Mouse (Mus musculus) neural tube, embryonic 15.5 days (tissue): ENCODE measurements at regions not wholly inside any gene's neighbourhood (a gene's known extent, or its start where the extent isn't known, plus 50 kb on each side); places are given as distances from the start of the nearest gene placed in this dataset.
A peak's percentile ranks its signal among the peaks of the same experiment; 100 is the strongest.

ENCODE experiments used
- ATAC-seq: fragments of 200-750 bp; cut with Nextera tagmentation; 2 replicates; pipeline ENCODE4 v1.8.0; 2017; ENCODE audit warnings: mild to moderate bottlenecking, moderate TSS enrichment, moderate library complexity; ENCODE audit not compliant: low FRiP score
- H3K27ac ChIP-seq: fragments of 300-500 bp; sonication (generic); replicated peaks from 2 replicates; pipeline ENCODE4 v1.5.1; 2015; ENCODE audit warnings: mild to moderate bottlenecking, inconsistent platforms
- H3K27me3 ChIP-seq: fragments of 300-500 bp; sonication (generic); replicated peaks from 2 replicates; pipeline ENCODE4 v1.6.1; 2015; ENCODE audit warnings: inconsistent platforms
- H3K36me3 ChIP-seq: fragments of 300-500 bp; sonication (generic); 2 replicates; pipeline ENCODE4 v1.6.1; 2015; ENCODE audit warnings: inconsistent platforms
- H3K4me1 ChIP-seq: fragments of 300-500 bp; sonication (generic); 2 replicates; pipeline ENCODE4 v1.6.1; 2015; ENCODE audit warnings: inconsistent platforms
- H3K4me2 ChIP-seq: fragments of 300-500 bp; sonication (generic); 2 replicates; pipeline ENCODE4 v1.6.1; 2015; ENCODE audit warnings: inconsistent platforms, mild to moderate bottlenecking, moderate library complexity
- H3K4me3 ChIP-seq: fragments of 300-500 bp; sonication (generic); replicated peaks from 2 replicates; pipeline ENCODE4 v1.5.1; 2015; ENCODE audit warnings: mild to moderate bottlenecking, inconsistent platforms
- H3K9ac ChIP-seq: fragments of 300-500 bp; sonication (generic); replicated peaks from 2 replicates; pipeline ENCODE4 v1.6.1; 2015; ENCODE audit warnings: mild to moderate bottlenecking, inconsistent platforms
- H3K9me3 ChIP-seq: fragments of 300-500 bp; sonication (generic); replicated peaks from 2 replicates; pipeline ENCODE4 v1.6.1; 2016; ENCODE audit warnings: inconsistent platforms
- WGBS: fragments of 180-500 bp; shearing (Covaris S2); methylation state at CpG from one replicate; pipeline ENCODE4 v1.1.7; 2015; ENCODE audit warnings: mixed read lengths; 5-methylcytosine and 5-hydroxymethylcytosine counted together

DNA sequence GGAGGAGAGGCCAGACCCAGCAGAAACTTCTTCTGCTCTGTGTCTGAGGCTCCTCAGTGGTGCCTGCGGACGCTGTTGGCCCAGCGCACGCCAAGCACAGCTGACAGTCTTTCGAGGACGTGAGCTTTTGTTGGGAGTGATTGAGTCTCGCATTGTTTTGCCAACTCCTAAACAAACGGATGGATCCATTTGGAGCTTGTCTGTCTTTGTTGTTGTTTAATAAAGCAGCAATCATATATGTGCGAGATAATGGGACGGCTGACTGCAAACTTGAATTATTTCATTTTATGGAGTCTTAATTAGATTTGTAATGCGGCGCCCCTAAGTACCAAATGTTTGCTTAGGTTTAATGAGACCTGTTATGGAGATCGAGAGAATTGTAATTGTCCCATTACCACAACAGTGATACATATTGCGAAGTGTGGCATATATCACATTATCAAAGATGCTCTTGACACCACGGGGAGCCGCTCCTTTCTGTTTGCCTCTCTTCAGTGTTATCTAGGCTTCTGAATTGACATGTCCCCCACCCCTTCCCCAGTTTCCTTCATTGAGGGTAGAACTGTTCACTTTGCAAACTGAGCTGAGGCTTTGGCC, 117.6 kb upstream of the Hdac4 start:
- Histone ChIP-seq H3K27me3 (peaks cover 3% of the 10 kb centered on the region; the same call in 1 of the 2 replicates), H3K4me1 (peaks cover 25% of the 10 kb centered on the region), H3K9me3 (no peaks in the 10 kb centered on the region), H3K9ac (no peak overlapping the region), H3K27ac (no peak overlapping the region), H3K4me2 (no peak overlapping the region), H3K4me3 (no peak overlapping the region), H3K36me3 (no peaks in the 10 kb centered on the region)
- WGBS: 37% methylated on average over 16 of the region's 16 CpGs
- peak; percentile 48 for ATAC-seq

DNA sequence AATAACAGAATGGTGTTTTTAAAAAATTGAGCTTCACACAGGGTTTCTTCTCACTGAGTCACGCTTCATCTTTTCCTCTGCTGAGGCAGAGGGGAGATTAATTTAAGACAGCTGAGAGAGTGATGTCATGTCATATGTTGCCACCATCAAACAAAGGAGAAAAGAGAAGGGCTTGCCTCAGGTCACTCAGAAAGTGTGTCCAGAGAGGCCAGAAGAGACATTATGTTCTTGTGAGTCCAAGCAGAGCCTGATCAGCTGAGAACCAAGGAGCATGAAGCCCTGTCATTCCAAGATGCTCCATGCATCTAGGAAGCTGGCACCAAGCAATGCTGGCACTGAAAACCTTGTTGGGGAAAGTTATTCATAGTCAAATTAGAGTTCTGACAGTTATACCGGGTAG, 114.4 kb upstream of the Hdac4 start:
- Histone ChIP-seq H3K36me3 (no peaks in the 10 kb centered on the region), H3K9me3 (no peaks in the 10 kb centered on the region; the same call in 1 of the 2 replicates), H3K4me3 (no peak overlapping the region), H3K27me3 (no peaks in the 10 kb centered on the region; the same call in 1 of the 2 replicates), H3K27ac (no peak overlapping the region), H3K4me2 (no peak overlapping the region), H3K9ac (no peak overlapping the region), H3K4me1 (peaks cover 12% of the 10 kb centered on the region)
- WGBS: 90% methylated on average over 2 of the region's 2 CpGs
- ATAC-seq: no peak

- H3K4me1 ChIP-seq: peaks cover 12% of the 10 kb centered on the region
- H3K9ac ChIP-seq: no peak overlapping the region
- ATAC-seq: no peak
- H3K9me3 ChIP-seq: no peaks in the 10 kb centered on the region; the same call in 1 of the 2 replicates
- no peak overlapping the region for H3K4me3 ChIP-seq
- no peak overlapping the region for H3K27ac ChIP-seq
- no peak overlapping the region for H3K4me2 ChIP-seq
- WGBS: 89% methylated on average over 6 of the region's 6 CpGs
- H3K36me3 ChIP-seq: no peaks in the 10 kb centered on the region
- H3K27me3 ChIP-seq: no peaks in the 10 kb centered on the region; the same call in 1 of the 2 replicates
Measured at GRCm38 (mm10) chr1:92309381-92309780, 113.9 kb upstream of the Hdac4 start.

DNA sequence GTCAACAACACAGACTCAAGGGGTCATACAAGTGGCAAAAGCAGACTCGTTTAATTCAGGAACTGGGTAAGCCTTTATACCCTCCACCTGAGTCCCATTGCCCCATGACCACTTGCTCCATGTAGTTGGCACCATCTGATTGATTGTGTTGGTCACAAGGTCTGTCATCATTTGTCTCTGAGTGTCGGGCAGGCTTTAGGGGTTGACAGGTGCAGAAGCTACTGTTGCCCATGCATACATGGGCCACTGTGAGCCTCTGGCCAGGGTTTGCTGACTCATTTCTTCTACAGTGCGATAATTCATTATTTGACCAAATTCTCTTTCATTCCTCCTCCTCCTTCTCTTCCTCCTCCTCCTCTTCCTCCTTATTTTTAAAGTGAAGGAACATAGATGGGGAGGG, 113.0 kb upstream of the Hdac4 start:
- Histone ChIP-seq H3K27me3 (no peaks in the 10 kb centered on the region), H3K4me2 (no peak overlapping the region), H3K4me3 (no peak overlapping the region), H3K9ac (no peak overlapping the region), H3K9me3 (no peaks in the 10 kb centered on the region; the same call in 1 of the 2 replicates), H3K36me3 (no peaks in the 10 kb centered on the region), H3K4me1 (peaks cover 8% of the 10 kb centered on the region), H3K27ac (no peak overlapping the region)
- no peak for ATAC-seq
- WGBS: 92% methylated on average over 3 of the region's 3 CpGs

GRCm38 (mm10) chr1:92306042-92306441, 110.5 kb upstream of the Hdac4 start:
- H3K9ac ChIP-seq: no peak overlapping the region
- H3K27ac ChIP-seq: no peak overlapping the region
- H3K9me3 ChIP-seq: no peaks in the 10 kb centered on the region; the same call in 1 of the 2 replicates
- no peaks in the 10 kb centered on the region for H3K27me3 ChIP-seq
- H3K4me3 ChIP-seq: no peak overlapping the region
- WGBS: 93% methylated on average over 4 of the region's 4 CpGs
- H3K4me2 ChIP-seq: no peak overlapping the region
- ATAC-seq: no peak
- H3K4me1 ChIP-seq: no peaks in the 10 kb centered on the region
- H3K36me3 ChIP-seq: no peaks in the 10 kb centered on the region

- no peaks in the 10 kb centered on the region for H3K4me1 ChIP-seq
- no peak overlapping the region for H3K27ac ChIP-seq
- H3K27me3 ChIP-seq: no peaks in the 10 kb centered on the region
- H3K4me3 ChIP-seq: no peak overlapping the region
- WGBS: 76% methylated on average over 7 of the region's 7 CpGs
- no peak overlapping the region for H3K4me2 ChIP-seq
- no peaks in the 10 kb centered on the region for H3K9me3 ChIP-seq
- no peaks in the 10 kb centered on the region for H3K36me3 ChIP-seq
- H3K9ac ChIP-seq: no peak overlapping the region
- no peak for ATAC-seq
Measured at GRCm38 (mm10) chr1:92299041-92299440, 103.5 kb upstream of the Hdac4 start.

- H3K27ac ChIP-seq: no peak overlapping the region
- H3K36me3 ChIP-seq: no peaks in the 10 kb centered on the region
- H3K4me1 ChIP-seq: no peaks in the 10 kb centered on the region
- H3K4me3 ChIP-seq: no peak overlapping the region
- ATAC-seq: no peak
- no peak overlapping the region for H3K4me2 ChIP-seq
- WGBS: 56% methylated on average over 7 of the region's 7 CpGs
- H3K9me3 ChIP-seq: no peaks in the 10 kb centered on the region
- no peak overlapping the region for H3K9ac ChIP-seq
- no peaks in the 10 kb centered on the region for H3K27me3 ChIP-seq
Measured at GRCm38 (mm10) chr1:92292681-92293380, 97.3 kb upstream of the Hdac4 start.

GRCm38 (mm10) chr1:92286966-92287342, 91.5 kb upstream of the Hdac4 start:
- no peaks in the 10 kb centered on the region; the same call in 1 of the 2 replicates for H3K27me3 ChIP-seq
- peaks cover 20% of the 10 kb centered on the region for H3K4me1 ChIP-seq
- no peak overlapping the region for H3K9ac ChIP-seq
- H3K4me3 ChIP-seq: no peak overlapping the region
- H3K27ac ChIP-seq: 0 out of 2 replicates have a peak overlapping the region, but pooled peaks have one; percentile 5
- no peaks in the 10 kb centered on the region for H3K36me3 ChIP-seq
- 100% methylated on average over 1 of the region's 1 CpGs for WGBS
- no peak overlapping the region for H3K4me2 ChIP-seq
- H3K9me3 ChIP-seq: no peaks in the 10 kb centered on the region
- ATAC-seq: no peak

GRCm38 (mm10) chr1:92286013-92286965, 90.8 kb upstream of the Hdac4 start:
- WGBS: 18% methylated on average over 21 of the region's 21 CpGs

GRCm38 (mm10) chr1:92284155-92284554, 88.7 kb upstream of the Hdac4 start:
- Histone ChIP-seq H3K9ac (no peak overlapping the region), H3K4me2 (no peak overlapping the region), H3K27ac (no peak overlapping the region), H3K4me3 (no peak overlapping the region), H3K36me3 (no peaks in the 10 kb centered on the region), H3K9me3 (no peaks in the 10 kb centered on the region), H3K27me3 (no peaks in the 10 kb centered on the region; the same call in 1 of the 2 replicates), H3K4me1 (peaks cover 20% of the 10 kb centered on the region)
- ATAC-seq: no peak
- whole genome bisulfite sequencing: 55% methylated on average over 4 of the region's 4 CpGs

More at GRCm38 (mm10) chr1:92286013-92286965, 90.8 kb upstream of the Hdac4 start:
- H3K4me1 ChIP-seq: peaks cover 20% of the 10 kb centered on the region
- H3K36me3 ChIP-seq: no peaks in the 10 kb centered on the region
- no peak overlapping the region for H3K9ac ChIP-seq
- no peaks in the 10 kb centered on the region; the same call in 1 of the 2 replicates for H3K27me3 ChIP-seq
- 0 out of 2 replicates have a peak overlapping the region, but pooled peaks have one; percentile 9 for H3K4me3 ChIP-seq
- peak overlapping the region; percentile 66 for H3K27ac ChIP-seq
- peak; percentile 72 for ATAC-seq
- no peaks in the 10 kb centered on the region for H3K9me3 ChIP-seq
- H3K4me2 ChIP-seq: peak overlapping the region; percentile 50

DNA sequence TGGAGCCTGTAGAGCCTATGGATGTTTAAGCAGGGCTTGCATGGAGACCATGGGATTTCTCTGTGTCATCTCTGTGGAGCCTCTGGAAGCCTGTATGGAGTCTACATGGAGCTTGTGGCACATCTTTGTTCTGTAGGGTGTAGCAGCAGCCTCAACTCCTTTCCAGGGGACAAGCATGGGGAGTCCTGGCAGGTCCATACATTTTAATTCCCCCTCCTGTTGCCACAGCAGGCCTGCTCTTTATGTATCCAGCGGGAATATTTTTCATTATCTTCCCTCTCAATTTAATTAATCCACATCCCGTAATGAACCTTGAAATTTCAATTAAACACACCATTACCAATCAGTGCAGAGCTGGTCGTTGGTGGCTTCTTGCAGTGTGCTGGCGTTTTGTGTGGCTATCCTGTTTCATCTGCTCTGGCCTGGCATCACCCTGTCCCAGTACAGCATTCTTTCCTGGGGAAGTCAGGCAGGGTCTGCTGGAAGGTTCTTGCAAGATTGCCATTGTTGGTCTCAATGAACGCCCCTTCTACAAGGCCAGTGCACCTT, 81.8 kb upstream of the Hdac4 start:
- Histone ChIP-seq H3K4me3 (no peak overlapping the region), H3K9me3 (no peaks in the 10 kb centered on the region), H3K27me3 (no peaks in the 10 kb centered on the region; the same call in 1 of the 2 replicates), H3K27ac (peak overlapping the region; percentile 74), H3K9ac (no peak overlapping the region), H3K36me3 (no peaks in the 10 kb centered on the region), H3K4me2 (no peak overlapping the region), H3K4me1 (peaks cover 7% of the 10 kb centered on the region; the same call in 1 of the 2 replicates)
- WGBS: 46% methylated on average over 5 of the region's 5 CpGs
- ATAC-seq: peak; percentile 75
